Mouse (Mus musculus) brain, adult 10 weeks (tissue): Measurements from ENCODE around the gene Traf5. TPM values are rescaled to one million over a fixed set of nuclear protein-coding genes. Genes with fewer than 3 reads are reported as not detected.

Source experiments
- polyA plus RNA-seq: library from polyadenylated mRNA; stranded (reverse); fragments of 350-450 nt; fragmentation: Illumina TruSeq; extraction: RNeasy Lipid Tissue Mini Kit (QIAGEN cat#74804); gene quantifications from one replicate; pipeline ENCODE4 v1.2.3, GENCODE M21; 2015; ENCODE audit warnings: low read depth, low replicate concordance

The Traf5 gene
- polyA plus RNA-seq, result 3.9 TPM

GRCm38 (mm10) chr1:192091806-192092772 is at the start of gene Traf5:
Gene Traf5 (minus strand): TSS chr1:192092559.

GRCm38 (mm10) chr1:192137926-192138910 is 45.9 kb upstream of the Traf5 start, which contains the start of gene Rcor3:
Gene Rcor3 (minus strand): TSS chr1:192138062.

GRCm38 (mm10) chr1:191977187-191977586 is 115.2 kb downstream of the Traf5 start, which contains the start of gene Rd3:
Gene Rd3 (plus strand): TSS chr1:191977370.

Other genes starting within 250 kb of the Traf5 start
- gene Slc30a1, start 185.8 kb downstream of the Traf5 start, polyA plus RNA-seq, result 14.7 TPM
- gene Rd3, start 115.2 kb downstream of the Traf5 start, polyA plus RNA-seq, result 0.85 TPM
- gene Rcor3, start 45.5 kb upstream of the Traf5 start, polyA plus RNA-seq, result 19.3 TPM
- gene Kcnh1, start 98.2 kb upstream of the Traf5 start, polyA plus RNA-seq, result 29.5 TPM